Mouse (Mus musculus): Measurements from ENCODE around the gene Hlx. TPM values are rescaled to one million over a fixed set of nuclear protein-coding genes. Genes with fewer than 3 reads are reported as not detected.
A peak's percentile ranks its signal among the peaks of the same experiment; 100 is the strongest.

Hlx gene
- polyA plus RNA-seq, 1 experiment from 2014 or later: 2.2 TPM

DNA sequence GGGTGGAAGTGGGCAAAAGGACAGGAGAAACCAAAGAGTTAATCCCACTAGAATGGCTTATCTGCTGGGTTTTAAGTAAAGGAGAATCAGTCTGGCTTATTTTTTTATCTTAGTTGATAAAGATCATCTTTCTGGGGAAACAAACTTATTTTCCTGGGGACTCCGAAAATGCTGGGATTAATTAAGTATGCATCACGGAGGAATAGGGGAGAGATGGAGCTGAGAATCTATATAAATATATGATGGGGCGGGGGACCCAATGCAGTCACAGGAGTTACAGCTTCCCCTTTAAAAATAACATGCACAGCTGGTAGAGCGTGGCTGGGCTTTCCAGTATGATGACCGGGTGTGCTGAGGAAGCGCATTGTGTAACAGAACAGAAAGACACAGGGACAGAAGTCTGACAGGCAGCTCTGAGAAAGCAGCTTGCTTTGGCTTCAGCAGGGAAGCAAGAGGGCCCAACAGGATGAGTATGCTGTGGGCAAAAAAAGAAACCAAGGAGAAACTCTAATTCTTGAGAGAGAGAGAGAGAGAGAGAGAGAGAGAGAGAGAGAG, 3.8 kb downstream of the Hlx start:
- ATAC-seq (ENCODE audit: low FRiP score) (no peak), DNase-seq (ENCODE audit: low spot score, missing footprints) (peak; percentile 90)
- H3K27me3 ChIP-seq (ENCODE audit: control insufficient read depth, insufficient read depth, low read length): peaks cover 86% of the 10 kb centered on the region
- peaks cover 16% of the 10 kb centered on the region for H3K4me1 ChIP-seq (ENCODE audit: control insufficient read depth, insufficient read depth, low read length)
- no peak overlapping the region for H3K9ac ChIP-seq (ENCODE audit: low read length)
- H3K4me2 ChIP-seq: no peak overlapping the region
- 4% methylated on average over 6 of the region's 6 CpGs for WGBS
- no peak overlapping the region for H3K4me3 ChIP-seq (ENCODE audit: low read depth, low read length)
- H3K9me3 ChIP-seq (ENCODE audit: control insufficient read depth, low read length): no peaks in the 10 kb centered on the region
- no peaks in the 10 kb centered on the region for H3K36me3 ChIP-seq (ENCODE audit: control insufficient read depth, insufficient read depth, low read length)
- H3K27ac ChIP-seq (ENCODE audit: low read depth, low read length): no peak overlapping the region

DNA sequence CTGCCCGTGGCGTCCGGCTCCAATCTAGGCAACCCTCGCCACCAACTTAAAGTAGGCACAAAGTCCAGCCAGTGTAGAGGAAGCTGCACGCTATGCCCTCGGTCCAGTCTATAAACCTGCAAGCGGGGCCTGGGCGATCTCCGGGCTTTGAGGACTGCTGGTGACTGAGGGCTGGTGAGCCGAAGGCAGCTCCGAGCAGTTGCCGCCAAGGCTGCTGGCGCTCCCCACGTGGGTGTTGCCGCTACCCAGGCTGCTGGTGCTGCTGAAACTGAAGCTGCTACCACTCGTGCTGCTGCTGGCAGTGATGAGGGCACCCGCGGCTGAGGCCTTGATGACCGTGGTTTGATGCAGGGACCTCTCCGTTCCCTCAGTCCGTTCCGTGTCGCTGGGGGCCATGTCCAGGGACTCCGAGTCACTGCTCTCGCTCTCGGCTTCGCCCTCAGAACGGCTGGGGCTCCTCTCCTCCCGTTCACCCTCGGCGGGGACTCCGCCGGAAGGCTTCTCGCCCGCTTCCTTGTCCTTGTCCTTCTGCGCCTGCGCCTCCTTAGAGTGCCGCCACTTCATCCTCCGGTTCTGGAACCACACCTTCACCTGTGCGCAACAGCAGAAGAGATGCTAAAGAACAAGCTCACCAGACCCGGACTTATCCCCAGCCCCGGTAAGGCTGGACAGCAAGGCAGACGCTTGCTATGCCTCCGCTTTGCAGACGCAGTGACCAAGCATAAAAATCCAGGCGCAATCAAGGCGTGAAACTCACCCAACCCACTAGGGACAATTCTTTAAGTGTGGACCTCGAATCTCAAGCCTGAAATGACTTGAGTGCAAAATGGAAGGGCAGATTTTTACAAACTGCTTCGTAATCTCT, 4.8 kb downstream of the Hlx start:
- Histone ChIP-seq H3K27me3 (ENCODE audit: control insufficient read depth, insufficient read depth, low read length) (peaks cover 86% of the 10 kb centered on the region), H3K27ac (ENCODE audit: low read depth, low read length) (no peak overlapping the region), H3K36me3 (ENCODE audit: control insufficient read depth, insufficient read depth, low read length) (no peaks in the 10 kb centered on the region), H3K4me1 (ENCODE audit: control insufficient read depth, insufficient read depth, low read length) (peaks cover 12% of the 10 kb centered on the region), H3K9ac (ENCODE audit: low read length) (no peak overlapping the region), H3K4me2 (peak overlapping the region; percentile 39), H3K9me3 (ENCODE audit: control insufficient read depth, low read length) (no peaks in the 10 kb centered on the region), H3K4me3 (ENCODE audit: low read depth, low read length) (peak overlapping the region; percentile 19)
- ATAC-seq (ENCODE audit: low FRiP score): peak; percentile 17; the same call in 1 of the 2 replicates
- peak; percentile 97 for DNase-seq (ENCODE audit: low spot score, missing footprints)
- WGBS: 1% methylated on average over 48 of the region's 49 CpGs

DNA sequence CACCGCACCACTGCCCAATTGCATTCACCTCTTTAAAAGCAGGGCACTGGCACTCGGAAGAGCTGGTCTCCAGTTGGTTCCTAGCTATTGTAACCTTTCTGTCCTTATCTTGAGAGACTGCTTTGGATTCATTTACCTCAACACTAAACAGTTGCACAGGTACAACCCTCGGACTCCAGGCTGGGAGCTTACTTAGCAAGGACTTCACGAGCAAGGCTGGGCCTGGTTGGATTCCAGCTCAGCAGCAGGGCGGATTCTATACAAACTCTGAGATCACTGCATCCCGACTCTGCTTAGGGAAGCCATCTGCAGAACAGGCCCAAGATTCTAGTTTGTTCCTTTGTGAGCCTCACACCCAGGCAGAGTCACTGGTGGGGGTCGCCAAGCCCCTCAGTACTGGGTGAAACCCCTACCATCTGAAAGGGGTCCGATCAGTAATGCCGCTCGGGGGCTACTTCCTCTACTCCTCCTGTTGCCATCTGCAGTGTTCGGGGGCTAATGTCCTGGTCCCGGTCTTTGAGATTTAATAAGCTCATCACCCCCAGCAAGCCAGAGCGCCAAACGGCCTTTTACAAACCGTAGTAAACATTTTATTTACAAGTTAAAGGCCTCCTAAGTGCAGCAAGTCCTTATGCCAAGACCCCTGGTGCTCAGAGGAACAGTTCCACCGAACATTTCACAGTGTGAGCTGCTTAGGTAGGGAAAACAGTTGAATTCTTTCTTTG, 5.7 kb downstream of the Hlx start:
- 1% methylated on average over 16 of the region's 16 CpGs for WGBS
- Histone ChIP-seq H3K4me1 (ENCODE audit: control insufficient read depth, insufficient read depth, low read length) (peaks cover 9% of the 10 kb centered on the region), H3K27me3 (ENCODE audit: control insufficient read depth, insufficient read depth, low read length) (peaks cover 93% of the 10 kb centered on the region), H3K9me3 (ENCODE audit: control insufficient read depth, low read length) (no peaks in the 10 kb centered on the region), H3K36me3 (ENCODE audit: control insufficient read depth, insufficient read depth, low read length) (no peaks in the 10 kb centered on the region), H3K4me3 (ENCODE audit: low read depth, low read length) (no peak overlapping the region), H3K27ac (ENCODE audit: low read depth, low read length) (no peak overlapping the region), H3K9ac (ENCODE audit: low read length) (no peak overlapping the region), H3K4me2 (no peak overlapping the region)
- ATAC-seq (ENCODE audit: low FRiP score): no peak
- peak; percentile 94 for DNase-seq (ENCODE audit: low spot score, missing footprints)

DNA sequence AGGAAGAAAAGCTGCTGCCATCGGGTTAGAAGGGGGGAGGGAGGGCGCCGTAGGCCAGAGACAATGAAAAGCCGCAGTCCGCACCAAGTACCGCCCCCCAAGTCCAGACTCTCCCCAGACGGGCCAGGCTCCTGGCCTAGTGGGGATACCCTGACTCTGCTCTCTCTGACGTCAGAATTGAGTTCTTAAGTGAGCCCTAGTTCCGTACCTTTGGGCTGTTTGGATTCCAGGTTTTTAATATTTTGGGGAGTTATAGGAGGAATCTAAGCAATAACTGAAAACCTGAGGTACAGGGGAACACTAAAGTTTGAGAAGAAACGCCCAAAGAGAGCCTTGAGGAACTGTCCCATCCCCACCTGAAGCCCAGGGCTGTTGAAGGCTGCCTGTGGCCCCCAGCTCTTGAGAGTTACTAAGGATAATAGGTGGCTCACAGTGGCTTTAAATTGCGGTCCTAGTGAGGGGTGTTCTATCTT, 7.1 kb downstream of the Hlx start:
- Histone ChIP-seq H3K4me3 (ENCODE audit: low read depth, low read length) (no peak overlapping the region), H3K27me3 (ENCODE audit: control insufficient read depth, insufficient read depth, low read length) (peaks cover 95% of the 10 kb centered on the region), H3K4me2 (no peak overlapping the region), H3K36me3 (ENCODE audit: control insufficient read depth, insufficient read depth, low read length) (no peaks in the 10 kb centered on the region), H3K9me3 (ENCODE audit: control insufficient read depth, low read length) (no peaks in the 10 kb centered on the region), H3K4me1 (ENCODE audit: control insufficient read depth, insufficient read depth, low read length) (peaks cover 6% of the 10 kb centered on the region), H3K9ac (ENCODE audit: low read length) (no peak overlapping the region), H3K27ac (ENCODE audit: low read depth, low read length) (no peak overlapping the region)
- peak; percentile 93 for DNase-seq (ENCODE audit: low spot score, missing footprints)
- ATAC-seq (ENCODE audit: low FRiP score): no peak
- WGBS: 2% methylated on average over 11 of the region's 11 CpGs

DNA sequence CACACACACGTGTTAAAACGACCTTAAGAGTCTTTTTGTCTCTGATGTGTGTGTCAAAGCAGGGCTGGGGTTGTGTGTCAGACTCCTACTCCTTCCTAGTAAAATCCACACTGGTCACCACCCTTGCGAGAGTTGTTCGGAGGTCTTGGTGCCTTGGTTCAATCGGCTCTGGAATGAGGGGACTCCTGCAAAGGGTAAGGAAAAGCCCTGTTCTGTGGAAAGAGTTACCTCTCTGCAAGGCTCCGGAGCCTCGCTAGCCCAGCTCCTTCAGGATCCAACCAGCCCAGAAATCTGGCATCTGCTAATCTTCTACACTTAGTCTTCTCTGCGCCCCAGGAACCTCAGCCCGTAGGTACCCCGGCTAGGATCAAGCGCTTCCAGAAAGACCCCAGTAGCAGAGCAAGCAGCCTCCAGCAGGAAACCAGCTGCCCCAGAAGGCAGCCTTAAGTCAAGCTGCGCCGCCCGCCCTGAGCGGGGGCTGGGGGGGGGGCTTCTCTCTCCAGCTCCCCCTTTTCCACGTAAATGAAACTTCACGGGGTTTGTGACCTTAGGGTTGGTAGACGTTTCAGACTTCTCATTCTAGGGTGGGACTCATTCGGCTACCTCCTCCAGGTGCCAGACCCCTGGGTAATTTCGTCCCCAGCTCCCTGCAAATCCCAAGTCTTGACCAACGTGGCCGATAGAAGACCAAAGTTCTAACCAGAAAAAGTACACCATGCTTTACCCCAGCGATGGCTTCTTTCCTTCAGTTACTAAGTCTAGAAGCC, 7.7 kb downstream of the Hlx start:
- H3K27me3 ChIP-seq (ENCODE audit: control insufficient read depth, insufficient read depth, low read length): peaks cover 98% of the 10 kb centered on the region
- H3K9me3 ChIP-seq (ENCODE audit: control insufficient read depth, low read length): no peaks in the 10 kb centered on the region
- H3K4me1 ChIP-seq (ENCODE audit: control insufficient read depth, insufficient read depth, low read length): peaks cover 6% of the 10 kb centered on the region
- no peaks in the 10 kb centered on the region for H3K36me3 ChIP-seq (ENCODE audit: control insufficient read depth, insufficient read depth, low read length)
- no peak overlapping the region for H3K27ac ChIP-seq (ENCODE audit: low read depth, low read length)
- H3K4me3 ChIP-seq (ENCODE audit: low read depth, low read length): no peak overlapping the region
- 2% methylated on average over 23 of the region's 23 CpGs for WGBS
- H3K9ac ChIP-seq (ENCODE audit: low read length): no peak overlapping the region
- no peak overlapping the region for H3K4me2 ChIP-seq
- DNase-seq (ENCODE audit: low spot score, missing footprints) (peak; percentile 95), ATAC-seq (ENCODE audit: low FRiP score) (no peak)

DNA sequence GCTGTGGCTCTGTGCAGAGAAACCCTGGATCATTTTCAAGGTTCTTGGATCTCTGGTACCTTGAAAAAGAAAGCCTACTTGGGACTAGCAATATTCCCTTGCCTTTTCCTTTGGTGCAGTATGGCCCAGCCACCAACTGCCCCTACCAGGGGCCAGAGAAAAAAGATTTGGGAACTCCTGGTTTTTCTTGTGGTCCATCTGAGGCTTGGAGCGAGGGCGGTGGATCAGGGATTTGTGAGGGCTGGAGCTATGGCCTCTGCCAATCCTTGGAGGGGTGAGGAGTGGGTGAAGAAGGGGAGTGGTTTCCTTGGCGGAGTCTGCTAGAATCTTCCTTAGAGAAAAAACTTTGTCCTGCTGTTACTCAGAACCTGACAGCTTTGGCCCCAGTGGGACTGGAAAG, 8.5 kb downstream of the Hlx start:
- no peak overlapping the region for H3K4me2 ChIP-seq
- peaks cover 98% of the 10 kb centered on the region for H3K27me3 ChIP-seq (ENCODE audit: control insufficient read depth, insufficient read depth, low read length)
- H3K36me3 ChIP-seq (ENCODE audit: control insufficient read depth, insufficient read depth, low read length): no peaks in the 10 kb centered on the region
- no peak overlapping the region for H3K4me3 ChIP-seq (ENCODE audit: low read depth, low read length)
- DNase-seq (ENCODE audit: low spot score, missing footprints) (peak; percentile 91), ATAC-seq (ENCODE audit: low FRiP score) (no peak)
- 8% methylated on average over 3 of the region's 3 CpGs for whole genome bisulfite sequencing
- H3K9me3 ChIP-seq (ENCODE audit: control insufficient read depth, low read length): no peaks in the 10 kb centered on the region
- H3K4me1 ChIP-seq (ENCODE audit: control insufficient read depth, insufficient read depth, low read length): peaks cover 6% of the 10 kb centered on the region
- no peak overlapping the region for H3K9ac ChIP-seq (ENCODE audit: low read length)
- H3K27ac ChIP-seq (ENCODE audit: low read depth, low read length): no peak overlapping the region

DNA sequence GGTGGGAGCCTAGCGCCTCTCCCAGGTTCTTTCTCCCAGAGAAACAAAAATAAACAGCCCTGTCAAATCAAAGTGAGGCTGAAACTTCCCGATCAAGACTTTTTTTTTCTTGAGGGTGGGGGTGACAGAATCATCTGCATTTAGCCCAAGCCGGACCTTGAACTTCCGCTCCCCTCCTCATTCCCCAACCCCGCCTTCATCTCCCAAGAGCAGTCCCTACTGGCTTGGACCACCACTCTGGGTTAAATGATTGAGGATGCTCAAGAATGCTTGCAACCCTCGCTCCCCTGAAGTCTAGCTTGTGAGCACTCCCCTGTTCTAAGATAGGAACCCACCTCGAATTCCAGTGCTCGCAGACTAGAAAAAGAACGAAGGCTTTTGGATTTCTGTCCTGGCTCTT, 11.3 kb downstream of the Hlx start:
- Histone ChIP-seq H3K9me3 (ENCODE audit: control insufficient read depth, low read length) (no peaks in the 10 kb centered on the region), H3K27me3 (ENCODE audit: control insufficient read depth, insufficient read depth, low read length) (peaks cover 99% of the 10 kb centered on the region), H3K36me3 (ENCODE audit: control insufficient read depth, insufficient read depth, low read length) (no peaks in the 10 kb centered on the region), H3K4me3 (ENCODE audit: low read depth, low read length) (no peak overlapping the region), H3K4me1 (ENCODE audit: control insufficient read depth, insufficient read depth, low read length) (0 out of 2 replicates have a peak, but pooled peaks cover 2% of the 10 kb centered on the region), H3K4me2 (no peak overlapping the region), H3K9ac (ENCODE audit: low read length) (no peak overlapping the region), H3K27ac (ENCODE audit: low read depth, low read length) (no peak overlapping the region)
- 2% methylated on average over 9 of the region's 9 CpGs for WGBS
- ATAC-seq (ENCODE audit: low FRiP score) (no peak), DNase-seq (ENCODE audit: low spot score, missing footprints) (peak; percentile 87)

DNA sequence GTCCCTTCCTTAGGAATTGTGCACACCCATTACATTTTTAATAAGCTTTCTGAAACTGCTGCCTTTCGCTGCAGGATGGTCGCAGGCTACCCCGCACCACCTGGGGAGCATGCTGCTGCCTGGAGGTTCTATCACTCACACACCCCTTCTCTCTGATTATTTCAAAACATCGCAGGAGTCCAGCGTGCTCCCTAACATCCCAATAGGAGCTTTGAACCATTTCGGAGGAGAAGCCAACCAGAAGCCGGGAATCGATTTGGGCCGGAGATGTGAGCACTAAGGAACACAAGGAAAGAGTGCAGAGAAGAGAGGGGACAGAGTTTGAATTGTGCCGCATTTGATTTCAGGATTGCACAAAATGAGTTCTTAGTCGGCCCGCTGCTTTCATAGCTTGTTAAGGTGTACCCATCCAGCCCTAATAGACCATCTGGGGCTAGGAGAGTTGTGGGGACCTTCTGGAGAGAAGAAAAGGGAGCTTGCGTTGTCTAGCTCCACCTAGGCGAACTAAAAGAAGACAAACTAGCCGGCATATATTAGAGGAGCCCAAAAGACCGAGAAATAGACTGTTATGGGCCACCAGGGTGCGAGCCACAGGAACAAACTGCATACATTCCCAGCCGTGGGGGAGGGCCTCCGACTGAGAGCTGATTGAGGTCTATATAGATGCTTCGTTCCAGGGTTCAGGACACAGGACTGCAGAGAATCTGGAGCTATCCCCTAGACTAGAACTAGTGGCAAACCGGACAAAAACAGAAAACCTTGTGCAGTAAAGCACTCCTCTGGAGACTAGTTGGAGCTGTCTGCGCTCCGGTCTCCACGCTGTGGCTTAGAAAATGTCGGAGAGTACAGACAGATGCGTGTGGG, 12.0 kb downstream of the Hlx start:
- H3K27ac ChIP-seq (ENCODE audit: low read depth, low read length): no peak overlapping the region
- H3K4me2 ChIP-seq: no peak overlapping the region
- peaks cover 99% of the 10 kb centered on the region for H3K27me3 ChIP-seq (ENCODE audit: control insufficient read depth, insufficient read depth, low read length)
- H3K36me3 ChIP-seq (ENCODE audit: control insufficient read depth, insufficient read depth, low read length): no peaks in the 10 kb centered on the region
- 0 out of 2 replicates have a peak, but pooled peaks cover 2% of the 10 kb centered on the region for H3K4me1 ChIP-seq (ENCODE audit: control insufficient read depth, insufficient read depth, low read length)
- WGBS: 1% methylated on average over 26 of the region's 26 CpGs
- DNase-seq (ENCODE audit: low spot score, missing footprints) (peak; percentile 94), ATAC-seq (ENCODE audit: low FRiP score) (no peak)
- no peaks in the 10 kb centered on the region for H3K9me3 ChIP-seq (ENCODE audit: control insufficient read depth, low read length)
- no peak overlapping the region for H3K4me3 ChIP-seq (ENCODE audit: low read depth, low read length)
- no peak overlapping the region for H3K9ac ChIP-seq (ENCODE audit: low read length)

Measured in midbrain, embryonic 11.5 days (tissue).